Mouse (Mus musculus): ENCODE data around the gene Plppr2. TPM values are rescaled to one million over a fixed set of nuclear protein-coding genes. Genes with fewer than 3 reads are reported as not detected.

Gene Plppr2
- total RNA-seq (2014; fragmentation: Nextera tagmentation): 0.58 and 1.4 TPM in 2 replicates
- not detected in 2 replicates for total RNA-seq (2017)

DNA sequence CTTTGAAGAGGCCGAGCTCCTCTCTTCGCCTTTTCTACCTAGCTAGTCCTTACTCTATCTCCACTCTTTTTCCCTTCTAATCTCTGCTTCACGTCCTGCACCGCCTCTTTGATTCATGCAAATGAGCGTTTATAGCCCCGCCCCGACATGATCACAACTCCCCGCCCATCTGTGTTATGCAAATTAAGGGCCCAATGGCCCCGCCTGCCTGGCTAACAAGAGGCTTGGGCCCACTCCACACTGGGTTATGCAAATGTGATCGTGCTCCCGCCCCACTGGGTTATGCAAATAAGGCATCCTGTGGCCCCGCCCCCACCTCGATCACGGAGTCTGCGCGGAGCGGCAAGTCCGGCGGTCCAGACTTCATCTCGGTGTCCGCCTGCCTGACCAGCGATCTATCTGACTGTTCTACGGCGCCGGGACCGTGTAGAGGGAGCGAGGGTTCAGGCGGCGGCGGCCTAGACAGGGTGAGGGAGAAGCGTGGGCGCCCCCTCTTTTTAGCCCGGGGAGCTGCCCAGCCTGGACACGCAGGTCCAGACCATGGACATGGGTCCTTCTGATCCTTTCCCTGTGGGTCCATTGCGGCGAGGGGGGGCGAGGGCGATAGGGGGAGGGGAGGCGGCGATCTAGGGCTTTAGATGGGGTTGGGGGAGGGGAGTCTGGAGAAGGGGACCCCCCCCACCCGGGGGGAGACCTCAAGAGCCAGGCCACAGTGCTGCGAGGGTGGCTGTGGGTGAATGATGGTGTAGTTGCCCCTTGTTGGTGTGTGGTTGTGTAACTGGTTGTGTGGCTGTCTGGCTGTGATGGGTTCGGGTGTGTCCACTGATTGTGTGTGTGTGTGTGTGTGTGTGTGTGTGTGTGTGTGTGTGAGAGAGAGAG, at the start of gene Plppr2:
Gene Plppr2 (plus strand): TSS at position 342 of the 879 bp plus-strand sequence.
- ATAC-seq (replicated peaks; ENCODE audit: poor library complexity, severe bottlenecking): peak; percentile 99

GRCm38 (mm10) chr9:21889229-21889628, 47.6 kb upstream of the Plppr2 start:
- ATAC-seq (replicated peaks; ENCODE audit: poor library complexity, severe bottlenecking): peak; percentile 62; the same call in 1 of the 2 replicates

- ATAC-seq (replicated peaks; ENCODE audit: poor library complexity, severe bottlenecking): peak; percentile 96
Observed at GRCm38 (mm10) chr9:21901223-21901820, 35.5 kb upstream of the Plppr2 start.

- ATAC-seq (replicated peaks; ENCODE audit: poor library complexity, severe bottlenecking): no peak
Observed at GRCm38 (mm10) chr9:21904031-21904430, 32.8 kb upstream of the Plppr2 start.

- peak; percentile 30 for ATAC-seq (replicated peaks; ENCODE audit: poor library complexity, severe bottlenecking)
Observed at GRCm38 (mm10) chr9:21908216-21908615, 28.6 kb upstream of the Plppr2 start.

- peak; percentile 94 for ATAC-seq (replicated peaks; ENCODE audit: poor library complexity, severe bottlenecking)
Observed at GRCm38 (mm10) chr9:21909474-21910223, 27.2 kb upstream of the Plppr2 start.

DNA sequence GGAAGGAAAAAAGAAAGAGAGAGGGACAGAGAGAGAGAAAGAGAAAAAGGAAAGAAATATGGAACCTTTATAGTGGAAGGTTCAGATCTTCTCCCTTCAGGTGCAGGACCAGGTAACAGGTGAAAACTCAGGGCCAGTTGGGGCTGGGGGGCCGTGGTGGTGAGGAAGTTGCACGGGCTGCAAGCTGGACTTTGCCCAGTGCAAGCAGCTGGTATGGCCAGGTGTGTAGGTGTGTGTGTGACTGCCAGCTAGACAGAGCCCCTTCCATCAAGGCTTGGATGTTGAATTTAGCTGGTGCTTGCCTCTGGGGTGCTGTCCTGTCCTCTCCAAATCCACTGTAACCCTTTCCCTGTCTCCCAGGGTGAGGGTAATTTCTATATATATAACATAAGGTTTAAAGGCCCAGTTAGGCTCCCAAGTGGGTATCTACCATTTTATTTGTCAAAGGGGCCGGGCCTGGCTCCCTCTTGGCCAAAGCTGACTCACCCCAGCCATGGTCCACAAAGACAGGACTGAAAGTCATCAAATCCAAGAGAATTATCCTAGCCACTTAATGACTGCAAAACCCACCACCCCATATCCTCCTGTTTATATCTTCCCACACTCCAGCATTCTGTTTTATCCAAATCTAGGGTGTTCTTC, 19.9 kb upstream of the Plppr2 start:
- no peak for ATAC-seq (replicated peaks; ENCODE audit: poor library complexity, severe bottlenecking)

DNA sequence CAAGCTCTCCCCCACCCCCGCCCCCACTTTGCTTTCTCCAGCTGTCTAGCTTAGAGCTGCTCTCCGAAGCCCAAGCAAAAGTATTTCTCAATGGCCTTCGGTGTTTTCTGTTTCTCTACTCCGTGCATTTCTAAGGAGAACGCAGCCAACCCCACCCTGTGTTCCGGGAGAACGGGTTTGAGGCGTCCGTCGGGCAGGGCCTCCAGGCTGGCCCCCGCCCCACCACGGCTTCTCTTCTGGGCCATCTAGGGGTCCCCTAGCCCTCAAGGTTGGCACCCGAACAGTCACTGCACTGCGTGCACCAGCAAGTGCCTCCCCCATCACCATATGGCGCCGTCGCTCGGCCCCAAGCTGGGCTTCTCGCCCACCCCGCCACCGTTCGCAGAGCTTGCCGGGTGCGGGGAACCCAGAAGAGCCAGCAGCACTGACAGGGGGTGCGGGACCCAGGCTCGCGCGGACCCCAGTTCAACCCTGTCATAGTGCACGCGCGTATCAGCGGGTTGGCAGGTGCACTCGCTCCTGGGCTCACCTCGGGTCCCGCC, 19.3 kb upstream of the Plppr2 start:
- peak; percentile 3 for ATAC-seq (replicated peaks; ENCODE audit: poor library complexity, severe bottlenecking)

DNA sequence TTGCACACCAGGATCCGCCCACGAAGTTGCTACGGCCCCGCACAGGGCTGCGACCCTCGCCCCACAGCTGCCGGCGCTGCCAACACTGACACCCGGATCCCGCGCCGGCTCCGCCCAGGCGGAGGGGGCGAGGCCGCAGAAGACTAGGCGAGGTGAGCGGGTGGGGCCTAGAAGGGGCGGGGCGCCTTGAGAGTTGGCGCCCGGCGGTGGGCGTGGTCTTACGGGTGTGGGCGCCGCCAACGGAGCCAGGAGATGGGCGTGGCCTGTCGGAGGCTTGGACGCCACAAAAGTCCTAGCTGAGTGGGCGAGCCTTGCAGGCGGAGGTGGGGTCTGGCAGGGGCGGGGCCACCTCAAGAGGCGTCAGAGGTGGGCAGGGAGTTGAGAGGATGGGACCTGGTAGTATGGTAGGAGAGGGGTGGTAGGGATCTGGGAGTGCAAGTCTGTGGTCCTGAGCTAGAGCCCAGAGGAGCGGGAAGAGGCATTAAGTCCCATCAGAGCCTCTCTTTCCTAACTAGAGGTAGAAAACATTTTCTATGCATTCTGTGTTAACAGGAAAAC, 18.7 kb upstream of the Plppr2 start, which contains the start of gene Rab3d:
Gene Rab3d (minus strand): TSS at position 158 of the 558 bp plus-strand sequence.
- ATAC-seq (replicated peaks; ENCODE audit: poor library complexity, severe bottlenecking): peak; percentile 95

DNA sequence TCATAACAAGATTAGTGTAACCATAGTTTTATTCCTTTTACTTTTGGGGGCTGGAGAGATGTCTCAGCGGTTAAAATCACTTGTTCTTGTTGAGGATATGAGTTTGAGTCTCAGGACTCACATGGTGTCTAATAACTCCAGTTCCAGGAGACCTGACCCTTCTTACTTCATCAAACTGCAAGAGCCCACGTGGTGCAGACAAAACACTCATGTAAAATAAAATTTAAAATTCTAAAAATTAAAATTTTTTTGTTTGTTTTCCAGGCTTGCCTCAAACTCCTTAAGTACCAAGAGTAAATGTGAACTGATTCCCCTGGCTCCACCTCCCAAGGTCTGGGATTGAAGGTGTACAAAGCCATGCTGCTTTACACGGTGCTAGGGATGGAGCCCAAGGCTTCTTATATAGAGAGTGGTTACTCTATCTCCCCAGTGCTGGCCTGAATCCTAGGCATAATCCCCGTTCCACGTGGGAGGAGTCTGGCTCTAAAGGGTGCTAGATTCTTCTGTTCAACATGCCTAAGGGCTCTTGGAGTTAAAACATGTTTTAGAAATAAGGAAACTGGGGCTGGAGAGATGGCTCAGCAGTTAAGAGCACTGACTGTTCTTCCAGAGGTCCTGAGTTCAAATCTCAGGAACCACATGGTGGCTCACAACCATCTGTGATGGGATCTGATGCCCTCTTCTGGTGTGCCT, 18.0 kb upstream of the Plppr2 start:
- ATAC-seq (replicated peaks; ENCODE audit: poor library complexity, severe bottlenecking): no peak

DNA sequence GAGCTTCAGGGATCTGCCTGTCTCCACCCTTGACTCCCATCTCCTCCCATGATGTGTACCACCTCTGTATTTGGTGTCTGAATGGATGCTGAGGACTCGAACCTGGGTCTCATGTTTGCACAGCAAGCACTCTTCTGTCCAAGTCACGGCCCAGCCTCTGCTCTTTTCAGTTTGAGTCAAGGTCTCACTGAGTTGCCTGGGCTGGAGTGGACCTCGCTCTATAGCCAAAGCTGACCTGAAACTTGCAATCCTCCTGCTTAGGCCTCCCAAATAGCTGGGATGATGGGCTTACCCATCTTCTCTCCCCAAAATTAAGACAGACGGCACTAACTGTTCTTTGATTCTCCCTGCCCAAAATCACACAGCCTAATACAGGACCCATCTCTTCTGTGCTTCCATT, 13.8 kb upstream of the Plppr2 start:
- ATAC-seq (replicated peaks; ENCODE audit: poor library complexity, severe bottlenecking): no peak

GRCm38 (mm10) chr9:21923490-21924098, 13.2 kb upstream of the Plppr2 start:
- no peak for ATAC-seq (replicated peaks; ENCODE audit: poor library complexity, severe bottlenecking)

DNA sequence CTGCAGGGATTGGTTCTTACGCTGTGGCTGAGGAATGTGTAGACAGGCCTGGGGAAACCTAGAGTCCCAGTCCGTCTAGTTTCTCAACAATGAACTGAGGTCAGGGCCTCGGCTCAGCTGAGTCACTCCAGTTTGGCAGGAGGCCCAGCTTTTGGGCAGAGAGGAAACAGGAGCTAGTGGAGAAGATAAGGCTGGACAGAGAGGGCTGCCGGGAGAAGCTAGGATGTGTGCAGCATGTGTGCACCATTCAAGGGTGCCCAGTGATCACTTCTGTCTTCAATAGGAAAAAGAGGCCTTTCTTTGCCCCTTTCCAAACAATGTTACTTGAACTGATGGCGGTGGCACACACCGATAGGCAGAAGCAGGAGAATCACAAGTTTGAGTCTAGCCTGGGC, 12.7 kb upstream of the Plppr2 start:
- peak; percentile 75 for ATAC-seq (replicated peaks; ENCODE audit: poor library complexity, severe bottlenecking)

- ATAC-seq (replicated peaks; ENCODE audit: poor library complexity, severe bottlenecking): no peak
Observed at GRCm38 (mm10) chr9:21925034-21925433, 11.8 kb upstream of the Plppr2 start.

DNA sequence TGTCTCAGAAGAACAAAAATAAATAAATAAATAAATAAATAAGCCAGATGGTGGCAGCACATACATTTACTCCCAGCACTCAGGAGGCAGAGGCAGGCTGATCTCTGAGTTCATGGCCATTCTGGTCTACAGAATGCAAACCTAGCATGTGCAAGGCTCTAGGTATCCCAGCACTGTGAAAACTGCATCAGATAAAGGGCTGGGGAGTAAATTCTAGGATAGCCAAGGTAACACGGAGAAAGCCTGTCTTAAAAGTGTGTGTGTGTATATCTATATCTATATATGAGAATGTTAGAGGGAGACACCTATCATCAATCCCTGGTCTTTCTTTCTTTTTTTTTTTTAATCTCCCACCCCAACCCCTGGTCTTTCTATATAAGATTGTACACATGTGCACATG, 11.3 kb upstream of the Plppr2 start:
- no peak for ATAC-seq (replicated peaks; ENCODE audit: poor library complexity, severe bottlenecking)

GRCm38 (mm10) chr9:21926155-21926554, 10.7 kb upstream of the Plppr2 start:
- ATAC-seq (replicated peaks; ENCODE audit: poor library complexity, severe bottlenecking): no peak

DNA sequence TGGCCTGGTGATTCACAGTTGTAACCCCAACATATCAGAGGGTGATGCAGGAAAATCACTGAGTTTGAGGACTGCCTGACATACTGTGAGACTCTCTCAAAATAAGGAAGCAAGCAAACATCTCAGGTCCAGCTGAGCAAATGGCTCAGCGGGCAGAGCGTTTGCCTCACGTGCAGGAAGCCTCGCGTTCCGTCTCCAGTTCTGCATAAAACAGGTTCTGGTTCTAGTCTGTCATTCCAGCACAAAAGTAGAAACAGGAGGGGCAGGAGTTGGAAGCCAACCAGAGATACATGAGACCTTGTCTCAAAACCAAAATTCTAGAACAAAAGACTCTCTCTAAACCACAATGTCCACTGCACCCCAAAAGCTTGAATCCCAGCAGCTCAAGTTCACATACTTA, 10.0 kb upstream of the Plppr2 start:
- peak; percentile 25; the same call in 1 of the 2 replicates for ATAC-seq (replicated peaks; ENCODE audit: poor library complexity, severe bottlenecking)

- peak; percentile 81 for ATAC-seq (replicated peaks; ENCODE audit: poor library complexity, severe bottlenecking)
Observed at GRCm38 (mm10) chr9:21927208-21927753, 9.6 kb upstream of the Plppr2 start, which contains the start of the genes Ccdc159 and Tmem205. Ccdc159 (plus strand) TSS chr9:21927471. Tmem205 (minus strand) TSS chr9:21927556.

Data from granulocyte monocyte progenitor cell, adult 5-6 weeks (primary cell).